Mouse (Mus musculus) monocyte, adult 2 months (primary cell): Measurements from ENCODE around the gene Klhl26.

Experiments used
- DNase-seq, 2 experiments: peaks; one replicate each; pipeline ENCODE4 v3.0.0; 2022; ENCODE audit warnings: low spot score in 2 of 2, low read depth in 1 of 2

Gene Klhl26

GRCm38 (mm10) chr8:70477269-70477982 lies 658 bp upstream of the Klhl26 start:
- no peak for DNase-seq

- no peak for DNase-seq
These were observed 4.9 kb downstream of the Klhl26 start for GRCm38 (mm10) chr8:70471856-70472255.

- DNase-seq: no peak
These were observed 6.8 kb downstream of the Klhl26 start for GRCm38 (mm10) chr8:70469938-70470337.

GRCm38 (mm10) chr8:70469295-70469916 lies 7.4 kb downstream of the Klhl26 start:
- DNase-seq: no peak

- DNase-seq: no peak
These were observed 8.0 kb downstream of the Klhl26 start for GRCm38 (mm10) chr8:70468733-70469132.

GRCm38 (mm10) chr8:70467907-70468306 lies 8.9 kb downstream of the Klhl26 start:
- no peak for DNase-seq

- DNase-seq: no peak
These were observed 9.5 kb downstream of the Klhl26 start for GRCm38 (mm10) chr8:70467229-70467725.

GRCm38 (mm10) chr8:70466771-70467170 lies 10.0 kb downstream of the Klhl26 start:
- DNase-seq: no peak

GRCm38 (mm10) chr8:70466305-70466704 lies 10.5 kb downstream of the Klhl26 start:
- DNase-seq: no peak

GRCm38 (mm10) chr8:70465701-70466100 lies 11.1 kb downstream of the Klhl26 start:
- DNase-seq: no peak

GRCm38 (mm10) chr8:70464162-70464561 lies 12.6 kb downstream of the Klhl26 start:
- no peak for DNase-seq

GRCm38 (mm10) chr8:70463306-70463705 lies 13.5 kb downstream of the Klhl26 start:
- DNase-seq: no peak

GRCm38 (mm10) chr8:70462516-70462813 lies 14.3 kb downstream of the Klhl26 start:
- DNase-seq: no peak

GRCm38 (mm10) chr8:70461765-70462515 lies 14.8 kb downstream of the Klhl26 start:
- no peak for DNase-seq

GRCm38 (mm10) chr8:70460606-70461005 lies 16.2 kb downstream of the Klhl26 start:
- no peak for DNase-seq

GRCm38 (mm10) chr8:70460199-70460598 lies 16.6 kb downstream of the Klhl26 start:
- no peak for DNase-seq

GRCm38 (mm10) chr8:70459636-70460035 lies 17.1 kb downstream of the Klhl26 start:
- DNase-seq: no peak

- no peak for DNase-seq
These were observed 18.3 kb downstream of the Klhl26 start for GRCm38 (mm10) chr8:70458462-70458861.

GRCm38 (mm10) chr8:70457882-70458281 lies 18.9 kb downstream of the Klhl26 start:
- DNase-seq: no peak

GRCm38 (mm10) chr8:70456996-70457395 lies 19.8 kb downstream of the Klhl26 start:
- DNase-seq: no peak

GRCm38 (mm10) chr8:70453852-70454251 lies 22.9 kb downstream of the Klhl26 start:
- DNase-seq: no peak
